Mouse (Mus musculus) myocyte (in vitro differentiated cells): Measurements from ENCODE around the gene Ankar. TPM values are rescaled to one million over a fixed set of nuclear protein-coding genes. Genes with fewer than 3 reads are reported as not detected.

Source experiments
- H3K27me3 ChIP-seq: one replicate; pipeline ENCODE4 v1.6.1; 2011; ENCODE audit not compliant: control insufficient read depth, insufficient read depth, insufficient read length
- H3K36me3 ChIP-seq: one replicate; pipeline ENCODE4 v1.6.1; 2011; ENCODE audit not compliant: control insufficient read depth, insufficient read depth
- H3K4me2 ChIP-seq: one replicate; pipeline ENCODE4 v1.6.1; 2011; ENCODE audit warnings: low read depth, control low read depth
- H3K4me3 ChIP-seq: one replicate; pipeline ENCODE4 v1.5.1; 2011; ENCODE audit warnings: mild to moderate bottlenecking, control low read depth, moderate library complexity
- H3K79me2 ChIP-seq: one replicate; pipeline ENCODE4 v1.6.1; 2011; ENCODE audit not compliant: control insufficient read depth, insufficient read depth
- H3ac ChIP-seq: one replicate; pipeline ENCODE4 v1.6.1; 2011; ENCODE audit not compliant: control insufficient read depth, insufficient read length
- CEBPB ChIP-seq: IDR thresholded peaks from 2 replicates; pipeline ENCODE4 v1.6.1; 2011; ENCODE audit warnings: mild to moderate bottlenecking, moderate library complexity; ENCODE audit not compliant: poor library complexity, insufficient read depth, severe bottlenecking
- E2F4 ChIP-seq: IDR thresholded peaks from one replicate; pipeline ENCODE4 v1.6.1; 2011; ENCODE audit warnings: mild to moderate bottlenecking, control low read depth, moderate library complexity; ENCODE audit not compliant: insufficient read depth
- MAX ChIP-seq: IDR thresholded peaks from one replicate; pipeline ENCODE4 v1.6.1; 2011; ENCODE audit warnings: low read depth, mild to moderate bottlenecking, control low read depth
- MYOD1 ChIP-seq, 3 experiments: IDR thresholded peaks; one replicate each; pipeline ENCODE4 v1.6.1; 2011; ENCODE audit warnings: control low read depth in 2 of 3, low read depth in 2 of 3, mild to moderate bottlenecking in 2 of 3, moderate library complexity in 1 of 3; ENCODE audit not compliant: insufficient read length in 2 of 3, control insufficient read depth in 1 of 3
- MYOG ChIP-seq, 3 experiments: IDR thresholded peaks; one replicate each; pipeline ENCODE4 v1.6.1; 2011; ENCODE audit warnings: control low read depth in 2 of 3, low read depth in 2 of 3, mild to moderate bottlenecking in 2 of 3; ENCODE audit not compliant: insufficient read length in 2 of 3, control insufficient read depth in 1 of 3, insufficient read depth in 1 of 3
- POLR2A ChIP-seq: IDR thresholded peaks from one replicate; pipeline ENCODE4 v1.6.1; 2011; ENCODE audit warnings: low read depth, mild to moderate bottlenecking, control low read depth, moderate library complexity; ENCODE audit not compliant: insufficient read length
- POLR2AphosphoS2 ChIP-seq: IDR thresholded peaks from one replicate; pipeline ENCODE4 v1.6.1; 2011; ENCODE audit warnings: low read depth, control low read depth; ENCODE audit not compliant: insufficient read length
- REST ChIP-seq: IDR thresholded peaks from one replicate; pipeline ENCODE4 v1.6.1; 2011; ENCODE audit warnings: mild to moderate bottlenecking, control low read depth, moderate library complexity; ENCODE audit not compliant: insufficient read depth, insufficient read length
- SRF ChIP-seq: IDR thresholded peaks from one replicate; pipeline ENCODE4 v1.6.1; 2011; ENCODE audit warnings: low read depth; ENCODE audit not compliant: control insufficient read depth, insufficient read length
- TCF12 ChIP-seq: IDR thresholded peaks from one replicate; pipeline ENCODE4 v1.6.1; 2011; ENCODE audit warnings: mild to moderate bottlenecking, control low read depth; ENCODE audit not compliant: poor library complexity, insufficient read depth, severe bottlenecking
- TCF3 ChIP-seq: IDR thresholded peaks from one replicate; pipeline ENCODE4 v1.6.1; 2011; ENCODE audit warnings: low read depth, control low read depth; ENCODE audit not compliant: insufficient read length
- USF1 ChIP-seq: IDR thresholded peaks from one replicate; pipeline ENCODE4 v1.6.1; 2011; ENCODE audit warnings: low read depth, mild to moderate bottlenecking, control low read depth, moderate library complexity
- polyA plus RNA-seq: library from polyadenylated mRNA; unstranded; fragments of >200 nt; fragmentation: generic; extraction: Trizol; gene quantifications from one replicate; pipeline ENCODE4 v1.2.1, GENCODE M21; 2012; ENCODE audit warnings: missing spikeins

The Ankar gene
- polyA plus RNA-seq, 1 experiment, result not detected

DNA sequence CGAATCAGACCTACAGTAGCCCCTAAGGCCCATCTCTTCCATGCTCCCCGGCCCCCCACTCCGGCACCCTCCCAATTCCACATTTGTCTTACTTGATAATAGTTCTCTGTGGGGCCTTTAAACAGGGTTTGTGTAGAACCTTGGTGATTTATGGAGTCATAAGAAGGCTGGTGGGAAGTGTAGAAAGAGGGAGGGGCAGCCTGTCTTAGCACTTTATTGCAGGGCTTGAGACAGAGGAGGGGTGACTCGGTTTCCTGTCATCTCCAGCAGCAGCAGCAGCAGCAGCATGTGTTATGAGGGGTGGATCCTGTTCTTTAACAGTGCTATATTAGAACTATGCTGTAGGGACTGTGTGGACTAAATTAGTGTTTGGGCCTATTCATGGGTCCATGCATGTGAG lies 28.4 kb upstream of the Ankar start:
- Histone ChIP-seq H3K79me2 (no peaks in the 10 kb centered on the region), H3K4me2 (no peak overlapping the region), H3K4me3 (no peak overlapping the region), H3K36me3 (no peaks in the 10 kb centered on the region), H3K27me3 (no peaks in the 10 kb centered on the region), H3ac (no peak overlapping the region)
- TF ChIP-seq MYOG (IDR thresholded peaks at IDR 0.05; ENCODE audit: control insufficient read depth in 1 of 3, insufficient read depth in 1 of 3, insufficient read length in 2 of 3, low read depth in 2 of 3), result no peak
- no peak for TF ChIP-seq TCF12
- TF ChIP-seq CEBPB, result no peak
- no peak for TF ChIP-seq POLR2AphosphoS2
- TF ChIP-seq USF1, result no peak

GRCm38 (mm10) chr1:72725941-72726340 lies 25.6 kb upstream of the Ankar start:
- Histone ChIP-seq H3K4me2 (no peak overlapping the region), H3K79me2 (no peaks in the 10 kb centered on the region), H3K4me3 (no peak overlapping the region), H3ac (no peak overlapping the region), H3K36me3 (no peaks in the 10 kb centered on the region), H3K27me3 (no peaks in the 10 kb centered on the region)
- TF ChIP-seq MYOG (IDR thresholded peaks at IDR 0.05; ENCODE audit: control insufficient read depth in 1 of 3, insufficient read depth in 1 of 3, insufficient read length in 2 of 3, low read depth in 2 of 3) (no peak), E2F4 (no peak), MYOD1 (IDR thresholded peaks at IDR 0.05; ENCODE audit: control insufficient read depth in 1 of 3, insufficient read length in 2 of 3, low read depth in 2 of 3) (no peak), MAX (no peak), CEBPB (no peak), TCF3 (no peak), REST (no peak), SRF (no peak)

DNA sequence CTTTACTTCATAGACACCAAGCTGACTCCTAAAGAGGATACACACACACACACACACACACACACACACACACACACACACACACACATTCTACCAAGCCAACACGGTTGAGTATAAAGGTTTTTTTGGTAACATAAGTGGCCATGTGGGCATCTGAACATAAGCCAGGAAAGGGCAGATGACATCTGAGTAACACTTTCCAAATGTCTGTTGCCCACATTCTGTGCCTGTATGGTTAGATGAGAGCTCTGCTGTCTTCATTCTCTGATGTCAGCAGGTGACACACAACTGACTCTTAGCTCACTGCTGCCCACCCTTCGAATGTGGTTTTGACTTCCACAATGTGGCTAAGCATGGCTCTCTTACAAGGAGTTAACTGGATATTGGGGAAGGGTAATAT lies 24.0 kb upstream of the Ankar start:
- H3K36me3 ChIP-seq, result no peaks in the 10 kb centered on the region
- H3K4me3 ChIP-seq, result no peak overlapping the region
- no peak overlapping the region for H3K4me2 ChIP-seq
- H3ac ChIP-seq, result no peak overlapping the region
- H3K79me2 ChIP-seq, result no peaks in the 10 kb centered on the region
- H3K27me3 ChIP-seq, result no peaks in the 10 kb centered on the region
- TF ChIP-seq SRF (peak; percentile 81), POLR2A (no peak), POLR2AphosphoS2 (no peak), MYOD1 (IDR thresholded peaks at IDR 0.05; ENCODE audit: control insufficient read depth in 1 of 3, insufficient read length in 2 of 3, low read depth in 2 of 3) (peak in 1 of 3 experiments; percentile 72), MYOG (IDR thresholded peaks at IDR 0.05; ENCODE audit: control insufficient read depth in 1 of 3, insufficient read depth in 1 of 3, insufficient read length in 2 of 3, low read depth in 2 of 3) (peak in 1 of 3 experiments; percentile 59), TCF12 (peak; percentile 10), TCF3 (no peak), CEBPB (peak; percentile 30; the same call in 1 of the 2 replicates), REST (no peak), E2F4 (no peak), USF1 (peak; percentile 56), MAX (peak; percentile 47)

GRCm38 (mm10) chr1:72722646-72723045 lies 22.3 kb upstream of the Ankar start:
- Histone ChIP-seq H3K27me3 (no peaks in the 10 kb centered on the region), H3ac (no peak overlapping the region), H3K4me3 (no peak overlapping the region), H3K4me2 (no peak overlapping the region), H3K79me2 (no peaks in the 10 kb centered on the region), H3K36me3 (no peaks in the 10 kb centered on the region)
- no peak for TF ChIP-seq MAX
- TF ChIP-seq POLR2A, result no peak
- no peak for TF ChIP-seq CEBPB
- TF ChIP-seq MYOD1 (IDR thresholded peaks at IDR 0.05; ENCODE audit: control insufficient read depth in 1 of 3, insufficient read length in 2 of 3, low read depth in 2 of 3), result no peak
- no peak for TF ChIP-seq SRF
- no peak for TF ChIP-seq TCF12
- no peak for TF ChIP-seq E2F4

DNA sequence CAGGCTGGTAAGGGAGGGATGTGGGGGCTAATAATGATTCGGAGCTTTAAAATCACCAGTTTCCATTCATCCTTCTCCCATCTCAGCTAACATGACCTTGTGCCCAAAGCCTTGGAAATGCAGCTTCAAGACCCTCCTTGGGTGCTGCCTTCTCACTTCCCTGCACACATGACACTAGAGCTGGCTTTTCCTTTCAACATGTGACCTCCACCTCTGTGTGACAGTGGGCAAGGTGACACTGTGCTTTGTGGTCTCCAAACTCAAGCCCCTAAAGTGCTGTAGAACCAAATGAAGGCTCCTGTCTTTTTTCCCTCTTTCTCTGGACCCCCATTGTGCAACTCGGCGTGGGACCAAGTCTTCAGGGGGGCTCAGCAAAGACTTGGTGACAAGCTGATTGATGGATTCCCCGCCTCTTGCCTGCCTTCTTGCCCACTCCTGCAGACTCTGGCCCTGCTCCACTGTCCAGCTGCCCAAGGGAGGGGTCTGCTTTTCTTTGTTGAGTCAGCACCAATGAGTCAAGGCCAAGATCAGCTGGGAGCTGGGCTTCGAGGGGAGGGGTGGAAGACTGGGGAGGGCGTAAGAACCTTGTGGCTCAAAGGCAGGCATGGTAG lies 19.8 kb upstream of the Ankar start:
- no peak overlapping the region for H3ac ChIP-seq

More for the DNA sequence above, 19.8 kb upstream of the Ankar start:
- H3K27me3 ChIP-seq, result no peaks in the 10 kb centered on the region
- TF ChIP-seq REST (no peak), MYOG (IDR thresholded peaks at IDR 0.05; ENCODE audit: control insufficient read depth in 1 of 3, insufficient read depth in 1 of 3, insufficient read length in 2 of 3, low read depth in 2 of 3) (no peak), MYOD1 (IDR thresholded peaks at IDR 0.05; ENCODE audit: control insufficient read depth in 1 of 3, insufficient read length in 2 of 3, low read depth in 2 of 3) (peak in 1 of 3 experiments; percentile 26), POLR2A (no peak), E2F4 (no peak)
- H3K36me3 ChIP-seq, result no peaks in the 10 kb centered on the region
- H3K79me2 ChIP-seq, result no peaks in the 10 kb centered on the region
- no peak overlapping the region for H3K4me3 ChIP-seq
- no peak overlapping the region for H3K4me2 ChIP-seq
